Mouse (Mus musculus) brain, embryonic 14.5 days (tissue): ENCODE measurements around the gene Tti1. TPM values are rescaled to one million over a fixed set of nuclear protein-coding genes. Genes with fewer than 3 reads are reported as not detected.
"Not testable (repeated sequence)": the region's sequence is repeated elsewhere in the genome, so short reads cannot be mapped to it uniquely, and the experiment has no call there.

Experiments used
- DNase-seq: peaks from one replicate; pipeline ENCODE4 v3.0.0-alpha.2; 2011; ENCODE audit warnings: low read depth
- CTCF ChIP-seq: fragments of 200-500 bp; IDR thresholded peaks from 2 replicates; pipeline ENCODE4 v1.5.1; 2012; ENCODE audit warnings: inconsistent platforms, mild to moderate bottlenecking, moderate library complexity, borderline replicate concordance; ENCODE audit not compliant: insufficient read depth, insufficient read length; ENCODE audit errors: extremely low read depth
- POLR2A ChIP-seq: fragments of 200-500 bp; IDR thresholded peaks from 2 replicates; pipeline ENCODE4 v1.6.1; 2012; ENCODE audit warnings: mild to moderate bottlenecking, inconsistent platforms, borderline replicate concordance; ENCODE audit not compliant: poor library complexity, insufficient read depth, insufficient read length, severe bottlenecking; ENCODE audit errors: extremely low read depth
- polyA plus RNA-seq: library from polyadenylated mRNA; depleted of rRNA; stranded (reverse); fragments of >200 nt; gene quantifications from 2 replicates; pipeline ENCODE4 v1.2.3, GENCODE M21; 2012

Gene Tti1
- polyA plus RNA-seq, 1 experiment: 21.4 TPM

GRCm38 (mm10) chr2:158063036-158063435 lies 34.8 kb upstream of the Tti1 start:
- TF ChIP-seq CTCF: no peak
- TF ChIP-seq POLR2A: no peak
- no peak for DNase-seq

GRCm38 (mm10) chr2:158059666-158060105 lies 31.5 kb upstream of the Tti1 start:
- peak; percentile 71 for DNase-seq
- TF ChIP-seq POLR2A: no peak
- TF ChIP-seq CTCF: no peak

- TF ChIP-seq CTCF: no peak
- TF ChIP-seq POLR2A: no peak
- DNase-seq: peak; percentile 83
Measured at GRCm38 (mm10) chr2:158058534-158058933, 30.3 kb upstream of the Tti1 start.

- DNase-seq: peak; percentile 49
Measured at GRCm38 (mm10) chr2:158057030-158057429, 28.8 kb upstream of the Tti1 start.

GRCm38 (mm10) chr2:158055383-158055782 lies 27.1 kb upstream of the Tti1 start:
- not testable (repeated sequence) for DNase-seq

More at GRCm38 (mm10) chr2:158057030-158057429, 28.8 kb upstream of the Tti1 start:
- no peak for TF ChIP-seq POLR2A
- no peak for TF ChIP-seq CTCF

- DNase-seq: no peak
- no peak for TF ChIP-seq CTCF
Measured at GRCm38 (mm10) chr2:158054596-158054995, 26.4 kb upstream of the Tti1 start.

GRCm38 (mm10) chr2:158050116-158050515 lies 21.9 kb upstream of the Tti1 start:
- no peak for TF ChIP-seq CTCF
- no peak for TF ChIP-seq POLR2A
- no peak for DNase-seq

GRCm38 (mm10) chr2:158048718-158049117 lies 20.5 kb upstream of the Tti1 start:
- DNase-seq: no peak
- TF ChIP-seq CTCF: no peak
- no peak for TF ChIP-seq POLR2A

GRCm38 (mm10) chr2:158047903-158048302 lies 19.7 kb upstream of the Tti1 start:
- TF ChIP-seq CTCF (peak; percentile 68; the same call in 1 of the 2 replicates), POLR2A (no peak)
- peak; percentile 65 for DNase-seq

- TF ChIP-seq POLR2A (no peak), CTCF (no peak)
- no peak for DNase-seq
Measured at GRCm38 (mm10) chr2:158046186-158046585, 18.0 kb upstream of the Tti1 start.

GRCm38 (mm10) chr2:158043504-158043903 lies 15.3 kb upstream of the Tti1 start:
- no peak for DNase-seq
- TF ChIP-seq POLR2A: no peak
- TF ChIP-seq CTCF: no peak

- DNase-seq: no peak
- TF ChIP-seq CTCF: no peak
- no peak for TF ChIP-seq POLR2A
Measured at GRCm38 (mm10) chr2:158040396-158040795, 12.2 kb upstream of the Tti1 start.

- DNase-seq: no peak
- no peak for TF ChIP-seq POLR2A
- no peak for TF ChIP-seq CTCF
Measured at GRCm38 (mm10) chr2:158039662-158040061, 11.4 kb upstream of the Tti1 start.
